Mouse (Mus musculus): ENCODE data around the gene Sox13. TPM values are rescaled to one million over a fixed set of nuclear protein-coding genes. Genes with fewer than 3 reads are reported as not detected.

Sox13 gene
- polyA plus RNA-seq (2017; shearing (Covaris generic)), result 0.10 TPM

DNA sequence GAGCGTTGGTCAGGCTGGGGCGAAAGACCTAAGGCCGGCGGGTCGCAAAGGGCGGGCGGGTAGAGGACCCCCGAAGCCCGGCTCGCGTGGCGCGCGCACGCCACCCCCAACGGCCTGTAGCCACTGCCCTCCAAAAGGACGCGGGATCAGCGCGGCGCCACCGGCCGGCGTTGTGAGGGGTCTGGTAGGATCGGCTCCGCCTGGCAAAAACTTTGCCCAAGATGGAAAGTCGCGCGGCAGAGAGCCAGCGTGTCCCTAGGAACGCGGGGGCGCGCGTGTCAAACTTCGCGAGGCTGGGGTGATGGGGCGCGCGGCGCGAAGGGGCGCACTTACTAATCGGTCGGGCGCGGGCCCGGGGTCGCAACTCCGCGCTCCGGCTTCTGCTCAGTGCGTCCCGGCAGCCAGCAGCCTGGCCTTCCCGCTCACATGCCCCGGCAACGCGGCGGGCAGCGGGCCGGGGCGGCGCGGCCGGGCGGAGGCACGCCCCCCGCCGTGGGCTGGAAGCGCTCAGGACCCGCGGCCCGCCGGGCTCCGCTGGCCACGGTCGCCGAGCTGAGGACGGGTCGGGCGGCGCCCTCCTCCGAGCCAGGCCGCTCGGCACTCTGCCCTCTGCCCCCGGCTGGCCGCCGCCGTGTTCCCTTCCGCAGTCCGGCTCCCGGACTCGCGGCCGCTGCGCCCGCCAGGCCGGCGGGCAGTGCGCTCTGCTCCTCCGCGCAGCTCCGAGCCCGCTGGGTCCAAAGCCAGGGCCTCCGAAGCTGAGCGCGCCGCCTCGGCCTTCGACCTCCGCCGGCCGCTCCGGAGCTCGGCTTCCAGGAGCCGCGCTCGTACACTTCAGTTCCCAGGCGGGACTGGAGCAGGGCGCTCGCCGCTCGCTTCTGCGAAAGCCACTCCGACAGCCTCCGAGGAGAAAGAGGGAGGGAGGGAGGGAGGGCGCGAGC is at the start of gene Sox13:
Sox13 (minus strand) TSS at position 835 of the 938 bp plus-strand sequence.

DNA sequence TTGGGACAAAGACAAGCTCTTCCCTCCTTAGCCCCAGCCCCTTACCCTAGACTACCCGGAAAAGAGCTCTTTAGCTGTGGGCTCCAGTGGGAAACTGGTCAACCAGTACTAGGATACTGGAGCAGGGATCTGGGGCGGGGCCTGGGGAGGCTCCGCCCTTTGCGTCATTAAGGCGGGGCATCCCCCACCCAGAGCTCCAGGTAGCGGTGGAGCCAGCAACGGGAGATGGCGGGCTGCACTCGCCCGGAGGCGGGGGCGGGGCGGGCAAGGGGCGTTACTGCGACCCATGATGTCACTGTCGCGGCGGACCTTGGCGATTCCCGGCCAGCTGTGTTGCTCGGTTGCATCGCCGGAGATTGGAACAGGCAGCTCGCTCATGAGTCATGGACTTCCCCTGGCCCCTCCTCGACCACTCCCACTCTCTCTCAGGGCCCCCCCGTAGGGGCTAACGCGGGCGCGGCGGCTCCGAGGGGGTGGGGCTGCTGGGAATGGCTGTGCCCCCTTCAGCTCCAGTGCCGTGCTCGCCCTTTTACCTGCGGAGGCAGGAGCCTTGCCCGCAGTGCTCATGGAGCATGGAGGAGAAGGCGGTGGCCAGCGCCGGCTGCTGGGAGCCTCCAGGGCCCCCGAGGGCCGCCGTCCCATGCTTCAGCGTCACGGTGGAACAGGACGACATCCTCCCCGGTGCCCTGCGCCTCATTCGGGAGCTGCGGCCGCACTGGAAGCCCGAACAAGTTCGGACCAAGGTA is 60.7 kb downstream of the Sox13 start, which contains the start of gene Etnk2:
Etnk2 (plus strand) TSS at position 297 of the 746 bp plus-strand sequence.

DNA sequence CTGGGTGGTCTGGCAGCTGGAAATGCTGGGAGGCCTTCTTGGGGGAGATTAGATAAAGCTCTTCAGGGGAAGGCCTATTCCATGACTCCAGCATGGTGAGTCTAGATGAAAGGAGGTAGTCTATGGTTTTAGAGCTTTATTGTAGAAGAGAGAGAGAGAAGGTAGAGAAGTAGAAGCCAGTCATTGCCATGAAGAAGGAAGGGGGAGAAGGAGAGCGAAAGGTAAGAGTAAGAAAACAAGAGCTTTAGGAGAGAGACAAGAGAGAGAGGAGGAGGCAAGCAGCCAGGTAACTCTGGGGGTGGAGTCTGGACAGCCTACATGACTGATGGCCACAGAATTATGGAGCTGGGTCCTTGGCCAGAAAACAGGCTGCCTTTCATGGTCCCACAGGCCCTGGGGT is 74.0 kb downstream of the Sox13 start, which contains the start of gene Ren1:
Ren1 (plus strand) TSS at position 301 of the 400 bp plus-strand sequence.

Other genes starting within 250 kb of the Sox13 start
- gene Golt1a, start 114.6 kb downstream of the Sox13 start, polyA plus RNA-seq (2017; shearing (Covaris generic)), result not detected
- gene Kiss1, start 102.5 kb downstream of the Sox13 start, polyA plus RNA-seq (2017; shearing (Covaris generic)), result not detected
- gene Ren1, start 73.9 kb downstream of the Sox13 start, polyA plus RNA-seq (2017; shearing (Covaris generic)), result not detected
- not detected for gene Etnk2, start 60.8 kb downstream of the Sox13 start, polyA plus RNA-seq (2017; shearing (Covaris generic))
- gene Snrpe, start 185.9 kb upstream of the Sox13 start, polyA plus RNA-seq (2017; shearing (Covaris generic)), result 304 TPM
- gene Zbed6, start 236.5 kb upstream of the Sox13 start, polyA plus RNA-seq (2017; shearing (Covaris generic)), result not detected
- gene Gm38394, start 236.9 kb upstream of the Sox13 start, polyA plus RNA-seq (2017; shearing (Covaris generic)), result 2.1 TPM

All from CD4-positive, CD25-positive, alpha-beta regulatory T cell (primary cell).